Mouse (Mus musculus): ENCODE results near the gene Mindy1. TPM values are rescaled to one million over a fixed set of nuclear protein-coding genes. Genes with fewer than 3 reads are reported as not detected.

Mindy1 gene
- polyA plus RNA-seq, 1 experiment from 2014 or later: 36.3 TPM

Other genes starting within 250 kb of the Mindy1 start
- 267 and 288 TPM in 2 replicates for gene Psmd4, start 238.7 kb upstream of the Mindy1 start, polyA plus RNA-seq (2015; fragmentation: Nextera tagmentation; extraction: Ambion mirVana)
- 13.8 and 14.5 TPM in 2 replicates for gene Pip5k1a, start 174.4 kb upstream of the Mindy1 start, polyA plus RNA-seq (2015; fragmentation: Nextera tagmentation; extraction: Ambion mirVana)
- gene Vps72, start 170.3 kb upstream of the Mindy1 start, polyA plus RNA-seq (2015; fragmentation: Nextera tagmentation; extraction: Ambion mirVana): 142 and 158 TPM in 2 replicates
- gene Tmod4, start 156.9 kb upstream of the Mindy1 start, polyA plus RNA-seq (2015; fragmentation: Nextera tagmentation; extraction: Ambion mirVana): 0.98 and 1.7 TPM in 2 replicates
- 83.2 and 83.6 TPM in 2 replicates for gene Scnm1, start 147.3 kb upstream of the Mindy1 start, polyA plus RNA-seq (2015; fragmentation: Nextera tagmentation; extraction: Ambion mirVana)
- gene Lysmd1, start 147.3 kb upstream of the Mindy1 start, polyA plus RNA-seq (2015; fragmentation: Nextera tagmentation; extraction: Ambion mirVana): 51.9 and 52.3 TPM in 2 replicates
- 3.0 and 3.3 TPM in 2 replicates for gene Tnfaip8l2, start 139.0 kb upstream of the Mindy1 start, polyA plus RNA-seq (2015; fragmentation: Nextera tagmentation; extraction: Ambion mirVana)
- 15.2 and 21.8 TPM in 2 replicates for gene Sema6c, start 120.9 kb upstream of the Mindy1 start, polyA plus RNA-seq (2015; fragmentation: Nextera tagmentation; extraction: Ambion mirVana)
- 2.4 and 3.0 TPM in 2 replicates for gene Gabpb2, start 63.4 kb upstream of the Mindy1 start, polyA plus RNA-seq (2015; fragmentation: Nextera tagmentation; extraction: Ambion mirVana)
- gene Cdc42se1, start 52.6 kb upstream of the Mindy1 start, polyA plus RNA-seq (2015; fragmentation: Nextera tagmentation; extraction: Ambion mirVana): 59.1 and 61.0 TPM in 2 replicates
- gene Mllt11, start 49.2 kb upstream of the Mindy1 start, polyA plus RNA-seq (2015; fragmentation: Nextera tagmentation; extraction: Ambion mirVana): 282 and 327 TPM in 2 replicates
- 0.29 and 0.30 TPM in 2 replicates for gene Gm128, start 39.7 kb upstream of the Mindy1 start, polyA plus RNA-seq (2015; fragmentation: Nextera tagmentation; extraction: Ambion mirVana)
- gene Bnipl, start 30.2 kb upstream of the Mindy1 start, polyA plus RNA-seq (2015; fragmentation: Nextera tagmentation; extraction: Ambion mirVana): 0.20 TPM in 1 of 2 replicates, not detected in the other
- 77.6 and 79.9 TPM in 2 replicates for gene Prune1, start 731 bp downstream of the Mindy1 start, polyA plus RNA-seq (2015; fragmentation: Nextera tagmentation; extraction: Ambion mirVana)
- gene Anxa9, start 25.8 kb downstream of the Mindy1 start, polyA plus RNA-seq (2015; fragmentation: Nextera tagmentation; extraction: Ambion mirVana): 0.35 TPM in 2 replicates
- 97.4 and 102 TPM in 2 replicates for gene Cers2, start 33.4 kb downstream of the Mindy1 start, polyA plus RNA-seq (2015; fragmentation: Nextera tagmentation; extraction: Ambion mirVana)
- 36.0 and 44.3 TPM in 2 replicates for gene Setdb1, start 75.9 kb downstream of the Mindy1 start, polyA plus RNA-seq (2015; fragmentation: Nextera tagmentation; extraction: Ambion mirVana)
- gene 4930558C23Rik, start 121.5 kb downstream of the Mindy1 start, polyA plus RNA-seq (2015; fragmentation: Nextera tagmentation; extraction: Ambion mirVana): not detected in 2 replicates
- gene Arnt, start 153.0 kb downstream of the Mindy1 start, polyA plus RNA-seq (2015; fragmentation: Nextera tagmentation; extraction: Ambion mirVana): 15.0 and 17.8 TPM in 2 replicates
- gene Ctsk, start 217.9 kb downstream of the Mindy1 start, polyA plus RNA-seq (2015; fragmentation: Nextera tagmentation; extraction: Ambion mirVana): 8.4 and 10.0 TPM in 2 replicates
- 11.6 and 16.3 TPM in 2 replicates for gene Ctss, start 245.4 kb downstream of the Mindy1 start, polyA plus RNA-seq (2015; fragmentation: Nextera tagmentation; extraction: Ambion mirVana)